Mouse (Mus musculus) intestine, embryonic 14.5 days (tissue): ENCODE data around the gene Mpi. TPM values are rescaled to one million over a fixed set of nuclear protein-coding genes. Genes with fewer than 3 reads are reported as not detected.

Experiments
- ATAC-seq: fragments of 200-750 bp; cut with Nextera tagmentation; replicated peaks from 2 replicates; pipeline ENCODE4 v1.8.0; 2017; ENCODE audit warnings: low read depth, moderate number of reproducible peaks, moderate TSS enrichment, moderate library complexity; ENCODE audit not compliant: low FRiP score, low TSS enrichment
- DNase-seq: peaks from one replicate; pipeline ENCODE4 v3.0.0-alpha.2; 2018; ENCODE audit warnings: low spot score
- H3K27ac ChIP-seq: fragments of 300-500 bp; sonication (generic); 2 replicates; pipeline ENCODE4 v1.5.1; 2014; ENCODE audit warnings: low read depth, mild to moderate bottlenecking, control low read depth
- H3K27me3 ChIP-seq: fragments of 300-500 bp; sonication (generic); replicated peaks from 2 replicates; pipeline ENCODE4 v1.6.1; 2014; ENCODE audit warnings: low read length, control low read depth; ENCODE audit not compliant: control insufficient read depth, insufficient read depth
- H3K36me3 ChIP-seq: fragments of 300-500 bp; sonication (generic); 2 replicates; pipeline ENCODE4 v1.6.1; 2014; ENCODE audit warnings: low read length, control low read depth; ENCODE audit not compliant: control insufficient read depth, insufficient read depth
- H3K4me1 ChIP-seq: fragments of 300-500 bp; sonication (generic); replicated peaks from 2 replicates; pipeline ENCODE4 v1.6.1; 2014; ENCODE audit warnings: low read length, control low read depth, mixed read lengths; ENCODE audit not compliant: control insufficient read depth, insufficient read depth
- H3K4me2 ChIP-seq: fragments of 300-500 bp; sonication (generic); 2 replicates; pipeline ENCODE4 v1.6.1; 2014; ENCODE audit warnings: low read length
- H3K4me3 ChIP-seq: fragments of 300-500 bp; sonication (generic); 2 replicates; pipeline ENCODE4 v1.5.1; 2014; ENCODE audit warnings: low read depth, low read length, control low read depth, mixed read lengths
- H3K9ac ChIP-seq: fragments of 300-500 bp; sonication (generic); 2 replicates; pipeline ENCODE4 v1.6.1; 2014; ENCODE audit warnings: mild to moderate bottlenecking, low read length
- H3K9me3 ChIP-seq: fragments of 300-500 bp; sonication (generic); 2 replicates; pipeline ENCODE4 v1.6.1; 2016; ENCODE audit warnings: low read length, control low read depth; ENCODE audit not compliant: control insufficient read depth
- WGBS: fragments of 180-500 bp; shearing (Covaris S2); extraction: QIAGEN DNeasy Blood & Tissue Kit; methylation state at CpG from one replicate; pipeline ENCODE4 v1.1.7; 2014; 5-methylcytosine and 5-hydroxymethylcytosine counted together
- polyA plus RNA-seq: library from polyadenylated mRNA; unstranded; fragments of >200 nt; fragmentation: Nextera tagmentation; extraction: Ambion mirVana; gene quantifications from 2 replicates; pipeline ENCODE4 v1.2.1, GENCODE M21; 2014

The Mpi gene
- polyA plus RNA-seq, 1 experiment from 2014 or later = 40.4 TPM

- Histone ChIP-seq H3K27me3 (no peaks in the 10 kb centered on the region), H3K36me3 (peaks cover 68% of the 10 kb centered on the region), H3K9ac (no peak overlapping the region), H3K27ac (no peak overlapping the region), H3K4me3 (no peak overlapping the region), H3K9me3 (no peaks in the 10 kb centered on the region), H3K4me1 (peaks cover 19% of the 10 kb centered on the region; the same call in 1 of the 2 replicates), H3K4me2 (no peak overlapping the region)
- ATAC-seq (no peak), DNase-seq (peak; percentile 70)
- WGBS = 4% methylated on average over 1 of the region's 1 CpGs
Measured at GRCm38 (mm10) chr9:57541312-57541711, 11.3 kb downstream of the Mpi start.

GRCm38 (mm10) chr9:57539550-57539949 lies 13.0 kb downstream of the Mpi start:
- peaks cover 53% of the 10 kb centered on the region for H3K36me3 ChIP-seq
- ATAC-seq (no peak), DNase-seq (no peak)
- no peak overlapping the region for H3K9ac ChIP-seq
- H3K27ac ChIP-seq = no peak overlapping the region
- no peaks in the 10 kb centered on the region for H3K27me3 ChIP-seq
- WGBS = 93% methylated on average over 2 of the region's 2 CpGs
- no peaks in the 10 kb centered on the region for H3K9me3 ChIP-seq
- no peak overlapping the region for H3K4me2 ChIP-seq
- H3K4me3 ChIP-seq = no peak overlapping the region
- H3K4me1 ChIP-seq = peaks cover 19% of the 10 kb centered on the region; the same call in 1 of the 2 replicates

- DNase-seq (peak; percentile 75), ATAC-seq (peak; percentile 56; the same call in 1 of the 2 replicates)
- Histone ChIP-seq H3K27ac (peak overlapping the region; percentile 66), H3K4me1 (peaks cover 19% of the 10 kb centered on the region; the same call in 1 of the 2 replicates), H3K36me3 (peaks cover 51% of the 10 kb centered on the region), H3K4me3 (peak overlapping the region; percentile 83), H3K27me3 (no peaks in the 10 kb centered on the region), H3K9me3 (no peaks in the 10 kb centered on the region), H3K4me2 (peak overlapping the region; percentile 64), H3K9ac (peak overlapping the region; percentile 72)
- WGBS = under 1% methylated on average over 24 of the region's 24 CpGs
Measured at GRCm38 (mm10) chr9:57537728-57538181, 14.8 kb downstream of the Mpi start.

GRCm38 (mm10) chr9:57537044-57537727 lies 15.4 kb downstream of the Mpi start, which contains the start of gene Fam219b:
TSS of gene Fam219b (plus strand) at chr9:57537528.
- Histone ChIP-seq H3K27me3 (no peaks in the 10 kb centered on the region), H3K9ac (peak within 1 kb of the TSS; percentile 72), H3K9me3 (no peaks in the 10 kb centered on the region), H3K27ac (peak within 1 kb of the TSS; percentile 66), H3K4me3 (peak within 1 kb of the TSS; percentile 83), H3K4me1 (peaks cover 19% of the 10 kb centered on the region; the same call in 1 of the 2 replicates), H3K36me3 (peaks cover 51% of the 10 kb centered on the region), H3K4me2 (peak within 1 kb of the TSS; percentile 64)
- WGBS = 2% methylated on average over 44 of the region's 45 CpGs
- ATAC-seq (peak; percentile 87), DNase-seq (peak; percentile 92)

GRCm38 (mm10) chr9:57536362-57536761 lies 16.2 kb downstream of the Mpi start:
- 87% methylated on average over 5 of the region's 5 CpGs for WGBS
- H3K4me1 ChIP-seq = peaks cover 19% of the 10 kb centered on the region; the same call in 1 of the 2 replicates
- no peak overlapping the region for H3K27ac ChIP-seq
- peaks cover 56% of the 10 kb centered on the region for H3K36me3 ChIP-seq
- no peaks in the 10 kb centered on the region for H3K9me3 ChIP-seq
- no peaks in the 10 kb centered on the region for H3K27me3 ChIP-seq
- no peak overlapping the region for H3K4me3 ChIP-seq
- H3K9ac ChIP-seq = no peak overlapping the region
- H3K4me2 ChIP-seq = peak overlapping the region; percentile 64; the same call in 1 of the 2 replicates
- ATAC-seq (no peak), DNase-seq (no peak)

GRCm38 (mm10) chr9:57531946-57532345 lies 20.6 kb downstream of the Mpi start:
- Histone ChIP-seq H3K9ac (no peak overlapping the region), H3K36me3 (peaks cover 55% of the 10 kb centered on the region), H3K27ac (no peak overlapping the region), H3K27me3 (no peaks in the 10 kb centered on the region), H3K4me1 (0 out of 2 replicates have a peak, but pooled peaks cover 2% of the 10 kb centered on the region), H3K9me3 (no peaks in the 10 kb centered on the region), H3K4me3 (no peak overlapping the region), H3K4me2 (no peak overlapping the region)
- 66% methylated on average over 1 of the region's 1 CpGs for WGBS
- ATAC-seq (no peak), DNase-seq (no peak)

- no peak overlapping the region for H3K4me2 ChIP-seq
- DNase-seq (no peak), ATAC-seq (no peak)
- no peak overlapping the region for H3K27ac ChIP-seq
- no peak overlapping the region for H3K4me3 ChIP-seq
- H3K9me3 ChIP-seq = no peaks in the 10 kb centered on the region
- H3K27me3 ChIP-seq = no peaks in the 10 kb centered on the region
- peaks cover 24% of the 10 kb centered on the region for H3K36me3 ChIP-seq
- peaks cover 16% of the 10 kb centered on the region for H3K4me1 ChIP-seq
- H3K9ac ChIP-seq = no peak overlapping the region
Measured at GRCm38 (mm10) chr9:57526435-57526834, 26.1 kb downstream of the Mpi start.

GRCm38 (mm10) chr9:57525516-57525915 lies 27.0 kb downstream of the Mpi start:
- H3K4me3 ChIP-seq = no peak overlapping the region
- 73% methylated on average over 2 of the region's 2 CpGs for WGBS
- no peak overlapping the region for H3K9ac ChIP-seq
- DNase-seq (no peak), ATAC-seq (no peak)
- no peaks in the 10 kb centered on the region for H3K9me3 ChIP-seq
- no peaks in the 10 kb centered on the region for H3K27me3 ChIP-seq
- H3K27ac ChIP-seq = no peak overlapping the region
- H3K4me1 ChIP-seq = peaks cover 18% of the 10 kb centered on the region
- H3K4me2 ChIP-seq = no peak overlapping the region
- H3K36me3 ChIP-seq = peaks cover 18% of the 10 kb centered on the region

GRCm38 (mm10) chr9:57524439-57524838 lies 28.1 kb downstream of the Mpi start:
- DNase-seq (no peak), ATAC-seq (no peak)
- Histone ChIP-seq H3K36me3 (peaks cover 8% of the 10 kb centered on the region; the same call in 1 of the 2 replicates), H3K9me3 (no peaks in the 10 kb centered on the region), H3K27me3 (no peaks in the 10 kb centered on the region), H3K4me2 (no peak overlapping the region), H3K4me1 (peaks cover 19% of the 10 kb centered on the region), H3K9ac (no peak overlapping the region), H3K4me3 (no peak overlapping the region), H3K27ac (no peak overlapping the region)
